Mouse (Mus musculus): ENCODE results near the gene Onecut1. TPM values are rescaled to one million over a fixed set of nuclear protein-coding genes. Genes with fewer than 3 reads are reported as not detected.

Gene Onecut1
- polyA plus RNA-seq (2014; fragmentation: Nextera tagmentation; extraction: Ambion mirVana), result 0.10 TPM in 1 of 2 replicates, not detected in the other

DNA sequence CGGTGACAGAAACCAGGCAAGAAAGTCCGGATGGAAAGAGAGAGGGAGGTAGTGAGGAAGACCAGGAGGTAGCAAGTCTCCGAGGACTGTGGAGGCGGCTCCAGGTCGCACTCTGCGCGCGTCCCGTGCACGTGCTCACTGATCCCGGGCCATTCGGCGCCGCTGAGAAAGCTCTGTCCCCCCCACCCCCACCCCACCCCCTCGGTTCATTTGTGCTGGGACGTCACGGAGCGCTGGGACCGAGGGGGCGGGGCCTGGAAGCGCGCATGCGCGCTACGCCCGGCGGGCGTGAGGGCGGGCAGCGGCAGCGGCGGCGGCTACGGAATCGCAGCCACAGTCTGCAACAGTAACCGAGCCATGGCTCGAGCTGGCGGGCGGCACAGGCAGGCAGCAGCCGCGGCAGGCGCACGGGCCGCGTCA is at the start of gene Onecut1:
Gene Onecut1 (plus strand): TSS at position 361 of the 420 bp plus-strand sequence.
- under 1% methylated on average over 34 of the region's 45 CpGs for WGBS (ENCODE audit: insufficient replicate concordance)
- Histone ChIP-seq H3K4me1 (ENCODE audit: control insufficient read depth, insufficient read depth, low read length) (peaks cover 18% of the 10 kb centered on the region), H3K9ac (ENCODE audit: low read depth, low read length) (peak within 1 kb of the TSS; percentile 36; the same call in 1 of the 2 replicates), H3K27me3 (ENCODE audit: control insufficient read depth, insufficient read depth, low read length) (peaks cover 100% of the 10 kb centered on the region), H3K36me3 (ENCODE audit: control insufficient read depth, insufficient read depth, low read length) (no peaks in the 10 kb centered on the region), H3K9me3 (replicated peaks; ENCODE audit: control insufficient read depth, low read length) (no peaks in the 10 kb centered on the region), H3K4me2 (peak within 1 kb of the TSS; percentile 98), H3K27ac (ENCODE audit: low read depth, low read length) (no peak within 1 kb of the TSS), H3K4me3 (ENCODE audit: low read depth, low read length) (peak within 1 kb of the TSS; percentile 46)
- ATAC-seq (replicated peaks; ENCODE audit: insufficient number of reproducible peaks, low FRiP score, low TSS enrichment), result 0 out of 2 replicates have a peak, but pooled peaks have one; percentile 32

- Histone ChIP-seq H3K27ac (ENCODE audit: low read depth, low read length) (no peak overlapping the region), H3K9me3 (replicated peaks; ENCODE audit: control insufficient read depth, low read length) (no peaks in the 10 kb centered on the region), H3K36me3 (ENCODE audit: control insufficient read depth, insufficient read depth, low read length) (no peaks in the 10 kb centered on the region), H3K27me3 (ENCODE audit: control insufficient read depth, insufficient read depth, low read length) (peaks cover 38% of the 10 kb centered on the region), H3K9ac (ENCODE audit: low read depth, low read length) (no peak overlapping the region), H3K4me2 (no peak overlapping the region), H3K4me1 (ENCODE audit: control insufficient read depth, insufficient read depth, low read length) (peaks cover 3% of the 10 kb centered on the region; the same call in 1 of the 2 replicates), H3K4me3 (ENCODE audit: low read depth, low read length) (no peak overlapping the region)
- 47% methylated on average over 19 of the region's 19 CpGs for WGBS (ENCODE audit: insufficient replicate concordance)
- ATAC-seq (replicated peaks; ENCODE audit: insufficient number of reproducible peaks, low FRiP score, low TSS enrichment), result no peak
Measured at GRCm38 (mm10) chr9:74819736-74820511, 41.8 kb upstream of the Onecut1 start.

- no peak overlapping the region for H3K9ac ChIP-seq (ENCODE audit: low read depth, low read length)
- H3K4me1 ChIP-seq (ENCODE audit: control insufficient read depth, insufficient read depth, low read length), result peaks cover 3% of the 10 kb centered on the region; the same call in 1 of the 2 replicates
- peaks cover 28% of the 10 kb centered on the region for H3K27me3 ChIP-seq (ENCODE audit: control insufficient read depth, insufficient read depth, low read length)
- H3K27ac ChIP-seq (ENCODE audit: low read depth, low read length), result no peak overlapping the region
- no peak for ATAC-seq (replicated peaks; ENCODE audit: insufficient number of reproducible peaks, low FRiP score, low TSS enrichment)
- H3K4me2 ChIP-seq, result no peak overlapping the region
- no peaks in the 10 kb centered on the region for H3K36me3 ChIP-seq (ENCODE audit: control insufficient read depth, insufficient read depth, low read length)
- 75% methylated on average over 2 of the region's 2 CpGs for WGBS (ENCODE audit: insufficient replicate concordance)
- H3K4me3 ChIP-seq (ENCODE audit: low read depth, low read length), result no peak overlapping the region
- H3K9me3 ChIP-seq (replicated peaks; ENCODE audit: control insufficient read depth, low read length), result no peaks in the 10 kb centered on the region
Measured at GRCm38 (mm10) chr9:74825102-74825501, 36.6 kb upstream of the Onecut1 start.

GRCm38 (mm10) chr9:74829206-74829605 is 32.5 kb upstream of the Onecut1 start:
- 70% methylated on average over 3 of the region's 3 CpGs for WGBS (ENCODE audit: insufficient replicate concordance)
- Histone ChIP-seq H3K36me3 (ENCODE audit: control insufficient read depth, insufficient read depth, low read length) (no peaks in the 10 kb centered on the region), H3K4me1 (ENCODE audit: control insufficient read depth, insufficient read depth, low read length) (no peaks in the 10 kb centered on the region), H3K27me3 (ENCODE audit: control insufficient read depth, insufficient read depth, low read length) (peaks cover 7% of the 10 kb centered on the region; the same call in 1 of the 2 replicates), H3K27ac (ENCODE audit: low read depth, low read length) (no peak overlapping the region), H3K4me3 (ENCODE audit: low read depth, low read length) (no peak overlapping the region), H3K9me3 (replicated peaks; ENCODE audit: control insufficient read depth, low read length) (no peaks in the 10 kb centered on the region), H3K9ac (ENCODE audit: low read depth, low read length) (no peak overlapping the region), H3K4me2 (no peak overlapping the region)
- ATAC-seq (replicated peaks; ENCODE audit: insufficient number of reproducible peaks, low FRiP score, low TSS enrichment), result no peak

- Histone ChIP-seq H3K9ac (ENCODE audit: low read depth, low read length) (no peak overlapping the region), H3K36me3 (ENCODE audit: control insufficient read depth, insufficient read depth, low read length) (no peaks in the 10 kb centered on the region), H3K27ac (ENCODE audit: low read depth, low read length) (no peak overlapping the region), H3K4me3 (ENCODE audit: low read depth, low read length) (no peak overlapping the region), H3K9me3 (replicated peaks; ENCODE audit: control insufficient read depth, low read length) (0 out of 2 replicates have a peak, but pooled peaks cover 2% of the 10 kb centered on the region), H3K4me2 (no peak overlapping the region), H3K27me3 (ENCODE audit: control insufficient read depth, insufficient read depth, low read length) (peaks cover 33% of the 10 kb centered on the region), H3K4me1 (ENCODE audit: control insufficient read depth, insufficient read depth, low read length) (no peaks in the 10 kb centered on the region)
- WGBS (ENCODE audit: insufficient replicate concordance), result 76% methylated on average over 4 of the region's 4 CpGs
- no peak for ATAC-seq (replicated peaks; ENCODE audit: insufficient number of reproducible peaks, low FRiP score, low TSS enrichment)
Measured at GRCm38 (mm10) chr9:74842890-74843289, 18.8 kb upstream of the Onecut1 start.

DNA sequence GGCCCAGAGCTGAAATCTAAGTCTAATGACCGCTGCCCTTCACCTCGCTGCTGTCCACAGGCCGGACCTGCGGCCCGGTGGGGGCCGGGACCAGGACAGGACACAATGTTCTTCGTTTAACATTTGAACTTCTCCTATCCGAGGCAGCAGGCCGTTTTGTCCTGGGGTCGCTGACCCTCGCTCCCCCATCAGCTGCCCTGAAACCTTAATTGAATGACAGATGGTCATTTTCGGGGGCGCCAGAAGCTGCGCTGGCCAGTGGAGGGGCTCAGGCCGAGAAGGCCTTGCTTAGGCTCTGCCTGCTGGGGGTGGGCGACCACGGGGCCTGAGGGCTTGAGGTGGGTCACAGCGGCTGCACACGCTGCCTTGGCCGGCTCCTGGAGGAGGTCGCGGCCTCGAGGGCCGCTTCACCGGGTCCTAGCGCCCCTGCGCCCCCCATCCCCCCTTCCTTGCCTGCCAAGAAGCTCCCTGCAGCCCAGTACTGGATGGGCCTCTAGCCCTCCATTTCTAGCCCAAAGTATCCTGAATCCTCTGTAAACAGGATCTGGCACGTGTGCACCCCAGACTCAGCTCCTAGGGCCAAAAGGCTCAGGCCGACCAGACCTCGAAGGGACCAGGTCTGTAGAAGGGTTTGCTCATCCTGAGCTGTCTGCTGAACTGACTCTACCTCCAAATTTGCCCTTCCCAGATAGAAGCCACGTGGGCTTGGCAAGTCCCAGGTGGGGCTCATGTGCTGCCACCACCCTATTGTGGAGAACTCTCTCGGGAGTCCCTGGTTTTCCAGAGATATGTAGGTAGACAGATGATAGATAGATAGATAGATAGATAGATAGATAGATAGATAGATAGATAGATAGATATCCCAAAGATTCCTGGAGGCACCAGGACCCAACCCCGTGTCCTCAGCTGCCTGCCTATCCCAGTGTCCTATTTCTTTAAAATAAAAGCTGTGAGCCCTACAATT is 14.6 kb upstream of the Onecut1 start:
- no peaks in the 10 kb centered on the region for H3K36me3 ChIP-seq (ENCODE audit: control insufficient read depth, insufficient read depth, low read length)
- H3K9ac ChIP-seq (ENCODE audit: low read depth, low read length), result no peak overlapping the region
- no peak overlapping the region for H3K27ac ChIP-seq (ENCODE audit: low read depth, low read length)
- WGBS (ENCODE audit: insufficient replicate concordance), result under 1% methylated on average over 33 of the region's 33 CpGs
- H3K9me3 ChIP-seq (replicated peaks; ENCODE audit: control insufficient read depth, low read length), result 0 out of 2 replicates have a peak, but pooled peaks cover 2% of the 10 kb centered on the region
- H3K4me1 ChIP-seq (ENCODE audit: control insufficient read depth, insufficient read depth, low read length), result peaks cover 7% of the 10 kb centered on the region
- H3K4me3 ChIP-seq (ENCODE audit: low read depth, low read length), result 0 out of 2 replicates have a peak overlapping the region, but pooled peaks have one; percentile 14
- no peak for ATAC-seq (replicated peaks; ENCODE audit: insufficient number of reproducible peaks, low FRiP score, low TSS enrichment)
- H3K4me2 ChIP-seq, result no peak overlapping the region
- peaks cover 71% of the 10 kb centered on the region for H3K27me3 ChIP-seq (ENCODE audit: control insufficient read depth, insufficient read depth, low read length)

- H3K27me3 ChIP-seq (ENCODE audit: control insufficient read depth, insufficient read depth, low read length), result peaks cover 86% of the 10 kb centered on the region
- peak overlapping the region; percentile 47 for H3K4me3 ChIP-seq (ENCODE audit: low read depth, low read length)
- no peaks in the 10 kb centered on the region for H3K36me3 ChIP-seq (ENCODE audit: control insufficient read depth, insufficient read depth, low read length)
- no peak for ATAC-seq (replicated peaks; ENCODE audit: insufficient number of reproducible peaks, low FRiP score, low TSS enrichment)
- H3K4me2 ChIP-seq, result peak overlapping the region; percentile 89
- peaks cover 7% of the 10 kb centered on the region for H3K4me1 ChIP-seq (ENCODE audit: control insufficient read depth, insufficient read depth, low read length)
- WGBS (ENCODE audit: insufficient replicate concordance), result 1% methylated on average over 46 of the region's 46 CpGs
- 0 out of 2 replicates have a peak overlapping the region, but pooled peaks have one; percentile 40 for H3K9ac ChIP-seq (ENCODE audit: low read depth, low read length)
- no peaks in the 10 kb centered on the region for H3K9me3 ChIP-seq (replicated peaks; ENCODE audit: control insufficient read depth, low read length)
- H3K27ac ChIP-seq (ENCODE audit: low read depth, low read length), result no peak overlapping the region
Measured at GRCm38 (mm10) chr9:74848411-74849194, 13.1 kb upstream of the Onecut1 start.

All from heart, embryonic 11.5 days (tissue).